8 mouse cellular contexts compared by ENCODE assay signal in the genomic region with DNA sequence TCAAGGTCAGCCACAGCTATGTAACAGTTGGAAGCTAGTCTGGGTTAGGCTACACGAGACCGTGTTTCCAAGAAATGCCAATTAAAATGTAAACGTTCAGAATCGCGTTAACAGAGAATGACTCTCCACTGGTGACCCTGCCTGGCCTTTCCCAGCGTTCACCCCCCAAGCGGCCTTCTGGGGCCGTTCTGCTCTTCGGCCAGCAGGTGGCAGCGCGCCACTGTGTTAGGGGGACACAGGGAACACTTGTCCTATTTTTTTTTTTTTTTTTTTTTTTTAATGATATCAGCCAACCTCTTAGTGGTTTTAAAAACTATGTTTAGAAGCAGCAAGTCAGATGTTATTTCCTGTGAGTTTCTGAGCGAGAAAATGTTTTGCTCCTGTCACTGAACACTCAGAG.
DNase-seq lines count a peak whose midpoint lies in the region; ATAC-seq lines count a peak whose summit lies in the region.

No protein-coding gene starts in this region.

- no peak overlapping the region for H3K9ac ChIP-seq in heart, embryonic 13.5 days
- H3K9ac ChIP-seq in neural tube, embryonic 14.5 days (replicated peaks; ENCODE audit: low read depth, low read length), result no peak overlapping the region

- peaks cover 16% of the 10 kb centered on the region for H3K4me1 ChIP-seq in embryonic facial prominence, embryonic 10.5 days
- peaks cover 27% of the 10 kb centered on the region for H3K4me1 ChIP-seq in heart, embryonic 13.5 days
- H3K4me1 ChIP-seq in neural tube, embryonic 14.5 days (ENCODE audit: control insufficient read depth, insufficient read depth, low read length), result 0 out of 2 replicates have a peak, but pooled peaks cover 4% of the 10 kb centered on the region

- no peak overlapping the region for H3K27ac ChIP-seq in embryonic facial prominence, embryonic 10.5 days (replicated peaks)
- H3K27ac ChIP-seq in heart, embryonic 13.5 days (replicated peaks), result no peak overlapping the region
- H3K27ac ChIP-seq in neural tube, embryonic 14.5 days (ENCODE audit: low read depth, low read length), result no peak overlapping the region

- H3K9me3 ChIP-seq in embryonic facial prominence, embryonic 10.5 days, result no peaks in the 10 kb centered on the region
- no peaks in the 10 kb centered on the region for H3K9me3 ChIP-seq in heart, embryonic 13.5 days
- no peaks in the 10 kb centered on the region for H3K9me3 ChIP-seq in neural tube, embryonic 14.5 days (ENCODE audit: control insufficient read depth, low read length)

- no peaks in the 10 kb centered on the region for H3K36me3 ChIP-seq in embryonic facial prominence, embryonic 10.5 days (replicated peaks)
- no peaks in the 10 kb centered on the region for H3K36me3 ChIP-seq in heart, embryonic 13.5 days
- no peaks in the 10 kb centered on the region for H3K36me3 ChIP-seq in neural tube, embryonic 14.5 days (ENCODE audit: control insufficient read depth, insufficient read depth, low read length)

- no peak overlapping the region for H3K4me3 ChIP-seq in embryonic facial prominence, embryonic 10.5 days
- H3K4me3 ChIP-seq in heart, embryonic 13.5 days, result 0 out of 2 replicates have a peak overlapping the region, but pooled peaks have one; percentile 41
- no peak overlapping the region for H3K4me3 ChIP-seq in neural tube, embryonic 14.5 days (ENCODE audit: low read depth, low read length)

- H3K27me3 ChIP-seq in embryonic facial prominence, embryonic 10.5 days (replicated peaks; ENCODE audit: low read depth, poor library complexity, severe bottlenecking), result peaks cover 14% of the 10 kb centered on the region
- H3K27me3 ChIP-seq in heart, embryonic 13.5 days (replicated peaks), result peaks cover 6% of the 10 kb centered on the region; the same call in 1 of the 2 replicates
- H3K27me3 ChIP-seq in neural tube, embryonic 14.5 days (ENCODE audit: control insufficient read depth, insufficient read depth, low read length), result no peaks in the 10 kb centered on the region

- 2% methylated on average over 12 of the region's 12 CpGs for WGBS in embryonic facial prominence, embryonic 10.5 days
- under 1% methylated on average over 12 of the region's 12 CpGs for WGBS in heart, embryonic 13.5 days
- 5% methylated on average over 12 of the region's 12 CpGs for WGBS in neural tube, embryonic 14.5 days

- no peak for ATAC-seq in heart, embryonic 13.5 days (ENCODE audit: extremely low read depth, insufficient number of reproducible peaks, low FRiP score, low TSS enrichment)
- peak; percentile 41 for ATAC-seq in neural tube, embryonic 14.5 days (ENCODE audit: low read depth)

- DNase-seq in CD4-positive, CD25-positive, alpha-beta regulatory T cell, adult 2 months (ENCODE audit: low read depth, low spot score), result peak; percentile 77
- peak; percentile 74 for DNase-seq in adrenal gland, adult 2 months
- peak; percentile 77 for DNase-seq in embryonic facial prominence, embryonic 10.5 days (ENCODE audit: low spot score)
- peak; percentile 84 for DNase-seq in kidney, postnatal 10 days
- peak; percentile 43 to 60 for DNase-seq in lung, adult 18-20 months
- DNase-seq in testis, postnatal 14 days (ENCODE audit: low spot score), result peak; percentile 65

- peak overlapping the region; percentile 68 for H3K4me2 ChIP-seq in heart, embryonic 13.5 days
- H3K4me2 ChIP-seq in neural tube, embryonic 14.5 days (ENCODE audit: low read depth, low read length), result no peak overlapping the region
